Mouse (Mus musculus) CD4-positive helper T cell, adult 2 months (primary cell): Measurements from ENCODE around the gene Spdef.
A peak's percentile ranks its signal among the peaks of the same experiment; 100 is the strongest.

ENCODE experiments used
- DNase-seq: peaks from one replicate; pipeline ENCODE4 v3.0.0-alpha.2; 2012; ENCODE audit warnings: low read depth, missing footprints, low spot score

Gene Spdef

GRCm38 (mm10) chr17:27728770-27729169 lies at the start of gene Spdef:
Spdef (minus strand) TSS chr17:27728955.
- no peak for DNase-seq

GRCm38 (mm10) chr17:27777823-27778222 lies 49.1 kb upstream of the Spdef start:
- no peak for DNase-seq

- peak; percentile 19 for DNase-seq
Observed at GRCm38 (mm10) chr17:27774198-27774597, 45.4 kb upstream of the Spdef start.

DNA sequence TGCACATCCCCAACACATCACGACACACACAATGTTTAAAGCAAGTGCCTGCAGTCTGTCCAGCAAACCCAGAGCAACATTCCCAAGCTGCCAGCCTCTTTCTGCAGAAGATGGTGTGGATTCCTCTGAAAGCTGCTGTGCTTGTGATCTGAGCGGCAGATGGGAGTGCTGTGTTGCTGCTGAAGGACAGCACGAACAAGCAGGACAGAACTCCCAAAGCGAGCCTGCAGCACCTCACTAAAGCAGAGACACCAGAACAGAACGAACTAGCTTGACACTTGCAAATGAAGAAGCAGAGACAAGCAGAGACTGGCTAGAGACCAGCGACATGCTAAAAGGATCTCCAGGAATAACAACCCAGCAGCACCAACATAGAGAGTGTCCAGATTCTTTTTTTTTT lies 42.9 kb upstream of the Spdef start:
- DNase-seq, result no peak

- peak; percentile 57 for DNase-seq
Observed at GRCm38 (mm10) chr17:27768817-27769542, 40.2 kb upstream of the Spdef start.

- DNase-seq, result no peak
Observed at GRCm38 (mm10) chr17:27767543-27767942, 38.8 kb upstream of the Spdef start.

GRCm38 (mm10) chr17:27767120-27767519 lies 38.4 kb upstream of the Spdef start:
- DNase-seq, result no peak

- DNase-seq, result no peak
Observed at GRCm38 (mm10) chr17:27765066-27765465, 36.3 kb upstream of the Spdef start.

DNA sequence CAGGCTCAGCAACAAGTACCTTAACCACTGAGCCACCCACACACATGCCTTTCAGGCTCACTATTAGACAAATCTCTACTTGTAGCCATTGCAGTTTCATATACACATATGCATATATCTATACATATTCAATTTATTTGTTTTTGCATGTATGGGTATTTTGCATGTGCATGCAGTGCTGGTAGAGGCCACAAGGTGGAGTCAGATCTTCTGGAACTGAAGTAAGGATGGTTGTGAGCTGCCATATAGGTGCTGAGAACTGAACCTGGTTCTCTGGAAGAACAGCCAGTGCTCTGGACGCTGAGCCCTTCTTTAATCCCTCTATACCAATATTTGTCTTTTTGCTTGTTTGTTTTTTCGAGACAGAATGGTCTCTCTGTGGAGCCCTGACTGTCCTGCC lies 35.7 kb upstream of the Spdef start:
- no peak for DNase-seq

- no peak for DNase-seq
Observed at GRCm38 (mm10) chr17:27762884-27763283, 34.1 kb upstream of the Spdef start.

GRCm38 (mm10) chr17:27761639-27762336 lies 33.0 kb upstream of the Spdef start:
- DNase-seq, result peak; percentile 61

GRCm38 (mm10) chr17:27760169-27760568 lies 31.4 kb upstream of the Spdef start:
- DNase-seq, result no peak

DNA sequence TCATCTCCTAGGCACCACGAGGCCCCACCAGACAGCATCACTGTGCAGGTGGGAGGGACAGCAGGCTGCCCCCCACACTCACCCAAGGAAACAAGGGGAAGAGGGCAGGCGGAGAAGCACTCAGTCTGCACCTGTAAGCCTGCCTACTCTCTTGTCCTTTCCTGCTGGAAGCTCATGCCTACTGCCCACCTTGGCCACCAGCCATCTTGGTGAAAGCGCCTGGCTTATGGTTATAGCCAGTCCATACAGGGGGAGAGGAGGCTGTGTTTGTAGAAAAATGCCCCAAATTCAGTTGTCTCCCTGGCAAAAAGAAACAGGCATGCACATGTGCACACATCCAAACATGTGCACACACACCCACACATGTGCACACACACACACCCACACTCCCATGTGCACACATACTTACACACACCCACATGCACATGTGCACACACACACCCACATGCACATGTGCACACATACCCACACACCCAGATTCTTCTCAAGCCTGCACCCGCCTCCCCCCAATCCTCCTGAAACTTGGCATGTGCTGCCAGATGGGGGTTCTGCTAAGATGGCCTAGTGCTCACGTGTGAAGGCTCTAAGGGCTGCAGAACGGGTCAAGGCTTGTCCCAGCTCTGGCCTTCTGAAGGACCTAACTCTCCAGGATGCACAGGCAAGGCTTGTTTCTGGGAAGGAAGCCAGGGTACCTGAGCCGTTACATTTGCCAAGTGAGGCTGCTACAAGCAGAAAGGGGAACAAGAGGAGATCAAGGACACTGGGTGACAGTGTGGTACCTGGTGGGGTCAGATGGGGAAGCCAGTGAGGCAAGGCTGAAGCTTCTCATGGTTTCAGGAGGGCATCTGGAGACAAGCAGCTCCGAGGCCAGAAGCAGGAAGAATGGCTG lies 22.8 kb upstream of the Spdef start:
- DNase-seq, result no peak

DNA sequence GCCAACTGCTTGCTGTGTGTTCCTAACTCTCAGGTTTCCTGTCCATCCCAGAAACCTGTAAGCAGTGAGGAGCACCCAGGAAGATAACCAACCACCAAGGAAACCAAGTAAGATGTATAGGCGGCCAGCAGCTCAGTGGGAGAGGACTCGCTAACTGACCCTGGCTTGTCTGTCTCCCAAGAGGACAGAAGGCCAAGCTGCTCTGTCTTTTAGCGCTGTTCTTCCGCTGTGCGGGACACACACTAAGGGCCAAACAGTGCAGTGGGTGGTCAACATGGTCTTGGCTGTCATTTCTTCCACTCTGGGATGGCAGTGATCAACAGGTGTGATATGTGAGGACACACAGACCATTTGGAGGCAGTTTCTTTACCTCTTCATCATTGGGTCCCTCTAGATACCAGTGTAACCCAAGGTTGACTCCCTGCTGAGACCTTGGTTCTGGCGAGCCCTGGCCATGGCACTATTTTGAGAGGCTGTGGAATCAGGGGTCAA lies 21.7 kb upstream of the Spdef start:
- DNase-seq, result no peak

DNA sequence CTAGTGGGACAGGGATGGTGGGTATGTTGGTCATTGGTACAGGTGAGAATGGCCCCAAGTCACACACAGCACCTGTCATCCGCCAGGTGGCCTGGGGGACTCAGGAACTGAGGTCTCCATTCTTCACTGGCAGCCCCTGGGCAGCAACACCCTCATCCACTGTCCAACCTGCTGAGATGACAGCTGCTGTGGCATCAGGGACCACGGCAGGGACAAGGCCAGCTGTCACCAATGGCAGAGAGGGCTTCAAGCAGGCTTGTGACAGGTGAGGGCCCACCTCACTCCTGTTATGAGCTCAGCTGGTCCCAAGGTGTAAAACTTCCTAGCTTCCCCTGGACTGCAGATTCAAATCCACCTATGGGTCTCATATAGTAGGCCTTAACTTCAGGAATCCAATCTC lies 19.4 kb upstream of the Spdef start:
- DNase-seq, result no peak

GRCm38 (mm10) chr17:27746446-27746845 lies 17.7 kb upstream of the Spdef start:
- DNase-seq, result no peak

DNA sequence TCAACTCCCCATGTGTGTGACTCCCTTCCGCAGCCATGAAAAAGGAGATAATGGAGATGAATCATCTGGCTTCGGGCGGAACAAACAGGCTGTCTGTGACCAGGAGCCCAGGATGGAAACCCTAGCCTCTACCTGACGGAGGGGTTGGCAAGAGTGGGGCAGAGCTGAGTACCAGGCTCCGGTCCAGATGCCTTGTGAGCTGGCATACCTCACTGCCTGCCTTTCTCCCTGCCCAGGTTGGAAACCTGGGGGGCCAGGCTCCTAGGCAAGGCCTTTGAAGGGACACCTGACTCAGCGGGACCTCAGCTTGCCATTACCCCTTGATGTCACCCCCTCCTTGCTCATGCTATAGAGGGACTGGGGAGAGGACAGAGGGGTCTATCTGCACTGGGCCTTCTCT lies 12.2 kb upstream of the Spdef start:
- no peak for DNase-seq

- no peak for DNase-seq
Observed at GRCm38 (mm10) chr17:27734344-27735073, 5.8 kb upstream of the Spdef start.

DNA sequence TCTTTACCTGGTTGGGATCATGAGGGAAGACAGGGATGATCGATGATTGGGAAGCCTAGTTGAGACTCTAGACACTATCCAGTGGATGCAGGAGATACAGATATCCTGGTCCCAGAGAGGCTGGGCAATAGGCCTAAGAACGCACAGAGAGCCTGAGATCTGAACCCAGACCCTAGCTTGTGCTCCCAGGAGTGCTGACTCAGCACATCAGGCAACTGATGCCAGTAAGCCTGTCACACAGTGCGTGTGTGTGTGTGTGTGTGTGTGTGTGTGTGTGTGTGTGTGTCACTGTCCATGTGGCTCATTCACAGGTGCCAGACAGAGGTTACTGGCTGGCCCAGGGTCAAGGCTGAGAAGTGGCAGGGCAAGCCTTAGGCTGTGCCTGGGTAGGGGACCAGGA lies 3.9 kb upstream of the Spdef start:
- DNase-seq, result no peak

DNA sequence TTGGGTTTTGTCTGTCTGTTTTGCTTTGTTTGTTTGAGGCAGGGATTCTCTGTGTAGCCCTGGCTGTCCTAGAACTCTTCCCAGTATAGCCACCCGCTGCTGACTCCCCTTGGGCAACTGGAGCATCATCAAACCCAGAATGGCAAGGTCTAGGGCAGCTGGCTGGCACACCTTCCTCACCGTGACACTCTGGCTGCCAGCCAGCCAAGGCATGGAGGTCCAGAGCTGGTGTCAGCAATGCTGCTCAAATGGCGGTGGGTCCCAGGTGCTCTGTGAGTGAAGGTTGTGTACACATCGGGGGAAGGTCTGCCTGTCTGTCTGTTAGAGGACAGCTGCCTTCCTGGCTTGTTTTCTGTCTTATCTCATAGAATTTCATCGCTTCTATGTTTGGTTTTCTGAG lies 3.4 kb upstream of the Spdef start:
- DNase-seq, result no peak

- no peak for DNase-seq
Observed at GRCm38 (mm10) chr17:27726527-27726926, 2.2 kb downstream of the Spdef start.
